Mouse (Mus musculus) hindbrain, postnatal 0 days (tissue): ENCODE measurements around the gene Fzd2. TPM values are rescaled to one million over a fixed set of nuclear protein-coding genes. Genes with fewer than 3 reads are reported as not detected.

ENCODE experiments used
- ATAC-seq: fragments of 200-750 bp; cut with Nextera tagmentation; 2 replicates; pipeline ENCODE4 v1.8.0; 2017; ENCODE audit warnings: mild to moderate bottlenecking, moderate TSS enrichment, moderate library complexity
- DNase-seq: peaks from one replicate; pipeline ENCODE4 v3.0.0-alpha.2; 2015; ENCODE audit warnings: low spot score
- H3K27ac ChIP-seq: fragments of 300-500 bp; sonication (generic); 2 replicates; pipeline ENCODE4 v1.5.1; 2014; ENCODE audit warnings: mild to moderate bottlenecking
- H3K27me3 ChIP-seq: fragments of 300-500 bp; sonication (generic); 2 replicates; pipeline ENCODE4 v1.6.1; 2014; ENCODE audit warnings: low read length, mixed read lengths; ENCODE audit not compliant: insufficient read depth
- H3K36me3 ChIP-seq: fragments of 300-500 bp; sonication (generic); 2 replicates; pipeline ENCODE4 v1.6.1; 2014; ENCODE audit warnings: low read length, mixed read lengths; ENCODE audit not compliant: insufficient read depth
- H3K4me1 ChIP-seq: fragments of 300-500 bp; sonication (generic); 2 replicates; pipeline ENCODE4 v1.6.1; 2014; ENCODE audit warnings: antibody characterized with exemption, low read length, mixed read lengths; ENCODE audit not compliant: insufficient read depth
- H3K4me2 ChIP-seq: fragments of 300-500 bp; sonication (generic); 2 replicates; pipeline ENCODE4 v1.6.1; 2014; ENCODE audit warnings: low read depth, mild to moderate bottlenecking, low read length, moderate library complexity, mixed read lengths
- H3K4me3 ChIP-seq: fragments of 300-500 bp; sonication (generic); 2 replicates; pipeline ENCODE4 v1.5.1; 2014; ENCODE audit warnings: low read length
- H3K9ac ChIP-seq: fragments of 300-500 bp; sonication (generic); replicated peaks from 2 replicates; pipeline ENCODE4 v1.6.1; 2014; ENCODE audit warnings: mild to moderate bottlenecking, low read length, moderate library complexity, mixed read lengths
- H3K9me3 ChIP-seq: fragments of 300-500 bp; sonication (generic); 2 replicates; pipeline ENCODE4 v1.6.1; 2016; ENCODE audit warnings: low read length, mixed read lengths
- CTCF ChIP-seq: IDR thresholded peaks from 2 replicates; pipeline ENCODE4 v1.5.1; 2016; ENCODE audit warnings: antibody characterized with exemption, control low read depth, low read depth
- WGBS: fragments of 180-500 bp; shearing (Covaris S2); extraction: QIAGEN DNeasy Blood & Tissue Kit; methylation state at CpG from one replicate; pipeline ENCODE4 v1.1.7; 2014; 5-methylcytosine and 5-hydroxymethylcytosine counted together
- polyA plus RNA-seq: library from polyadenylated mRNA; unstranded; fragments of >200 nt; fragmentation: Nextera tagmentation; extraction: Ambion mirVana; gene quantifications from 2 replicates; pipeline ENCODE4 v1.2.1, GENCODE M21; 2015
- total RNA-seq: library from RNA; depleted of rRNA; stranded (reverse); fragments of >200 nt; gene quantifications from 2 replicates; pipeline ENCODE4 v1.2.3, GENCODE M21; 2014

The Fzd2 gene
- total and polyA plus RNA-seq, 2 experiments from 2014 or later, result 6.0 to 31.7 TPM

DNA sequence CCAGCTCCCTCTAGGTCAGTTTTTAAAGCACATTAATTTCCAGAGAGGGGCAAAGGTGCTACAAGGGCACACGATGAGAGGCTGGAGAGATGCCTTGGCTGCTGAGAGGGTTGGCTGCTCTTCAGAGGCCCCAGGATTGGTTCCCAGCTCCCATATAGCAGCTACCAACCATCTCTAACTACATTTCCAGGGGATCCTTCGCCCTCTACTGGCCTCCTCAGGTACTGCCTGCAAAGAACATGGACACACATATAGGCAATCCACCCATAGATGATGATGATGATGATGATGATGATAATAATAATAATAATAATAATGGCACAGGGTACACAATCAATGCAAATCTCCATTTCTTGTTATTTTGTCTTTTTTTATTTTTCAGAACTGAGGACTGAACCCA lies 15.3 kb downstream of the Fzd2 start:
- peaks cover 10% of the 10 kb centered on the region for H3K4me1 ChIP-seq
- H3K27ac ChIP-seq, result no peak overlapping the region
- H3K27me3 ChIP-seq, result no peaks in the 10 kb centered on the region
- 0 out of 2 replicates have a peak, but pooled peaks have one; percentile 20 for TF ChIP-seq CTCF
- no peak overlapping the region for H3K9ac ChIP-seq
- DNase-seq, result no peak
- no peaks in the 10 kb centered on the region for H3K9me3 ChIP-seq
- no peak overlapping the region for H3K4me3 ChIP-seq
- WGBS, result 60% methylated on average over 2 of the region's 2 CpGs
- no peak for ATAC-seq
- no peak overlapping the region for H3K4me2 ChIP-seq
- H3K36me3 ChIP-seq, result no peaks in the 10 kb centered on the region

DNA sequence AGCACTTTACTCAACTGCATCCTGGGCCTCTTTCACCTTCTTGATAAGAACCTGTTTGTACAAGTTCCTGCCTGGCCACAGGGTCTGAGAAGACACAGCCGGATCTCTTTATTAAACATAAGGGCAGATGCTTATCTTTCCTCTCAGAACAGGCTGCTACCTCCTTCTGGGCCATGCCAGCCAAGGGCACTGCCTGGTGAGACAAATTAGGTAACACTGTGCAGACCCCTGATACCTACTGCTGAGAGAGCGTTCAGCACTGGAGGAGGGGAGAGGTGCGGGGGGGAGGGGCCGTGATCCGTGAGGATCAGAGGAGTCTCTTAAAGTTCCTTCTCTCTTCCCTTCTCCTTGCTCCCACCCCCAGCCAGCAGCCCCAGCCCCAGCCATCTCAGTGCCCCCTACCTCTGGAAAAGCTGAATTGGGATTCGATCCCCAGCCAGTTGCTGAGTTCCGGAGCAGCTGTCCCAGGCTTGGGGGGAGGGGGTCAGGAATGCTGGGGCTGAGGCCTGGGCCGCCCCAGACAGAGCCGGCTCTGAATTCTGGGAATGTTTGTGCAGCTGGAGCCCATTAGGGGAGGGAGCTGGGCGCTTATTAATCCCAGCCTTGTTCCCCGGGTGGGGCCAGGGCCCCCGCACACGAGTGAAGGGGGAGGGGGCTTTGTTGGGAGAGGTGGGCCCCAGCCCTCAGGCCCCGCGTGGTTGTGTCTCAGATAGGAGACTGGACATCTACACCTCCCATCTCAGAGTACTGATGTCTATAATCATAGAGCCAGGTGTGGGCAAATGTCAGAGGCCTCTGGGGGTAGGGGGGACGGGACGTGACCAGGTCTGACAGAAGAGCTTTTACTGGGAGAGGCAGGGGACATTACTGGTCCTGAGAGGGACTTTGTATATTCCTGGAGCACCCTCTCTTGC lies 19.9 kb downstream of the Fzd2 start:
- no peak for TF ChIP-seq CTCF
- Histone ChIP-seq H3K27ac (peak overlapping the region; percentile 58; the same call in 1 of the 2 replicates), H3K4me3 (no peak overlapping the region), H3K4me1 (peaks cover 20% of the 10 kb centered on the region), H3K9ac (peak overlapping the region; percentile 17; the same call in 1 of the 2 replicates), H3K9me3 (no peaks in the 10 kb centered on the region), H3K36me3 (no peaks in the 10 kb centered on the region), H3K27me3 (no peaks in the 10 kb centered on the region), H3K4me2 (0 out of 2 replicates have a peak overlapping the region, but pooled peaks have one; percentile 1)
- DNase-seq (peak; percentile 31), ATAC-seq (peak; percentile 43; the same call in 1 of the 2 replicates)
- WGBS, result 10% methylated on average over 17 of the region's 17 CpGs

- Histone ChIP-seq H3K4me2 (0 out of 2 replicates have a peak overlapping the region, but pooled peaks have one; percentile 14), H3K36me3 (no peaks in the 10 kb centered on the region), H3K9ac (no peak overlapping the region), H3K27ac (peak overlapping the region; percentile 58; the same call in 1 of the 2 replicates), H3K27me3 (no peaks in the 10 kb centered on the region), H3K4me1 (peaks cover 20% of the 10 kb centered on the region), H3K9me3 (no peaks in the 10 kb centered on the region), H3K4me3 (no peak overlapping the region)
- ATAC-seq (peak; percentile 84), DNase-seq (peak; percentile 87)
- WGBS, result 19% methylated on average over 14 of the region's 14 CpGs
- TF ChIP-seq CTCF, result no peak
Measured at GRCm38 (mm10) chr11:102624888-102625407, 20.8 kb downstream of the Fzd2 start.

DNA sequence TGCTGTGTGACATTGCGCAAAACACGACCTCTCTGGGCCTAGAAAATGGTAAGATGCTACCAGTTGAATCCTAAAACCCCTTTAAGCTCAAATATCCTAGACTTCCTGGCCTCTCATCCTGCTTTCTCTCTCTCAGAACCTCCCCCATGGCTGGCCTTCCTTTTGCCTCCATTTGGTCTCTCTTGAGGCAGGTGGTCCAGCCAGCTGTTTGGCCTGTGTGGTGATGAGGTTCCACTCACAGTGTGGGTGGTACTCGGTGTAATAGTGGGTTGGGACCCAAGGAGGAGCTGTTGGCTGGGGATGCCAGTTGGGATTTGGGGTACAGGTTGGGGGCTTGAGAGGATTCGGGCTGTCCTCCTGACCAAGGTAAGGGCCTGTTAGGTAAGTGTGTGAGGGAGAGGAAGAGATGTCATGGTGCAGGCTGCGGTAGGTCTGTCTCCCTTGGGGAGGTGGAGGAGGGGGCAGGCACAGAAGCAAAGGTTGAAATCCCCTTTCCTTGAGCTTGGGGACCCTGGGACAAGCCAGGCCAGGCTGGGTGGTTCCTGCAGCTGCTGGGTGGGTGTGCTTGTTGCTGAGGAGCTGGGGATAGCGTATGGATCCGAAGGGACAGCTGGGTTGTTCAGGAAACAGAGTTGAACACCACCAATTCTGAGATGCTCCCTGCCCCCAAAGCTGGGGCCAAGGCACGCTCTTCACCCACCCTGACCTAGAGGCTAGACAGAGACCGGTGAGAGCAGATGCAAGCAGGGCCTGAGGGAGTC lies 23.2 kb downstream of the Fzd2 start:
- Histone ChIP-seq H3K4me2 (no peak overlapping the region), H3K4me3 (no peak overlapping the region), H3K36me3 (no peaks in the 10 kb centered on the region), H3K9ac (no peak overlapping the region), H3K4me1 (peaks cover 20% of the 10 kb centered on the region), H3K27me3 (no peaks in the 10 kb centered on the region), H3K9me3 (no peaks in the 10 kb centered on the region), H3K27ac (no peak overlapping the region)
- WGBS, result 90% methylated on average over 9 of the region's 9 CpGs
- ATAC-seq (no peak), DNase-seq (no peak)
- TF ChIP-seq CTCF, result no peak

DNA sequence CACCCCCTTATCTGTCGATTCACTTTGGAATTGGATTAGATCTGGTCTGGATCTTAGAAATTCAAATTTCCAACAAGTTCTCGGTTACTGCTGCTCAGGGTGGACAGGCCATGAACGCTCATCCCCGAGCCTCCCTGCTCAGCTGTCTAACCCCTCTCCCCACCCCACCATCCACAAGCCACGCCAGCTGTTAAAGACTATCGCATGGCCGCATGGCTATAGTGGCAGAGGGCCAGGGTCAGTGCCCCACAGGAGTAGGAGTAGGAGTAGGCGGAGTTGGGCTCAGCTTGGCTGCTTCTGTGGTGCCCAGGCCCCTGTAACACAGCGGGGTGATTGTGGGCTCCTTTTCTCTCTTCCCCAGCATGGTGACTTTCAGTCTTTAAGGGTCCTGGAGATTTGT lies 24.3 kb downstream of the Fzd2 start:
- Histone ChIP-seq H3K9me3 (no peaks in the 10 kb centered on the region), H3K9ac (no peak overlapping the region), H3K4me3 (no peak overlapping the region), H3K4me2 (no peak overlapping the region), H3K27ac (no peak overlapping the region), H3K4me1 (peaks cover 21% of the 10 kb centered on the region), H3K27me3 (no peaks in the 10 kb centered on the region), H3K36me3 (no peaks in the 10 kb centered on the region)
- TF ChIP-seq CTCF, result no peak
- ATAC-seq (no peak), DNase-seq (peak; percentile 56)
- 36% methylated on average over 9 of the region's 9 CpGs for WGBS

DNA sequence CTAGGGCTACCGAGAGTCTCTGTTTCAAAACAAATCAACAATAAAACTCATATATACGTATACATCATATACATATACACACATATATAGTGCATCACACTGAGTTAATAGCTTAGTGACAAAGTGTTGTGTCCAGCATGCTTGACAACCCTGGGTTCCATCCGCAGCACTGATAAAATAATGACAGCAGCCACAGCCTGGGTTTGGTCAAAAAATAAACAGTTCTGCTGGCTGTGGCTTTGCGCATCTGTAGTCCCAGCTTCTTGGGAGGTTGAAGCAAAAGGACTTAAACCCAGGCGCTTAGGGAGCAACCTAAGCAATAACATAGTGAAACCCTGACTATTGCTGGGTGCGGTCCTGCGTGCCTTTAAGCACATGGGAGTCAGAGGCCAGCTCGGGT lies 25.2 kb downstream of the Fzd2 start:
- no peak for TF ChIP-seq CTCF
- DNase-seq, result no peak
- Histone ChIP-seq H3K36me3 (no peaks in the 10 kb centered on the region), H3K27ac (no peak overlapping the region), H3K27me3 (no peaks in the 10 kb centered on the region), H3K4me3 (no peak overlapping the region), H3K9ac (no peak overlapping the region), H3K4me1 (peaks cover 13% of the 10 kb centered on the region), H3K9me3 (no peaks in the 10 kb centered on the region), H3K4me2 (no peak overlapping the region)
- no peak for ATAC-seq
- WGBS, result 79% methylated on average over 8 of the region's 8 CpGs
